In the genomic region with DNA sequence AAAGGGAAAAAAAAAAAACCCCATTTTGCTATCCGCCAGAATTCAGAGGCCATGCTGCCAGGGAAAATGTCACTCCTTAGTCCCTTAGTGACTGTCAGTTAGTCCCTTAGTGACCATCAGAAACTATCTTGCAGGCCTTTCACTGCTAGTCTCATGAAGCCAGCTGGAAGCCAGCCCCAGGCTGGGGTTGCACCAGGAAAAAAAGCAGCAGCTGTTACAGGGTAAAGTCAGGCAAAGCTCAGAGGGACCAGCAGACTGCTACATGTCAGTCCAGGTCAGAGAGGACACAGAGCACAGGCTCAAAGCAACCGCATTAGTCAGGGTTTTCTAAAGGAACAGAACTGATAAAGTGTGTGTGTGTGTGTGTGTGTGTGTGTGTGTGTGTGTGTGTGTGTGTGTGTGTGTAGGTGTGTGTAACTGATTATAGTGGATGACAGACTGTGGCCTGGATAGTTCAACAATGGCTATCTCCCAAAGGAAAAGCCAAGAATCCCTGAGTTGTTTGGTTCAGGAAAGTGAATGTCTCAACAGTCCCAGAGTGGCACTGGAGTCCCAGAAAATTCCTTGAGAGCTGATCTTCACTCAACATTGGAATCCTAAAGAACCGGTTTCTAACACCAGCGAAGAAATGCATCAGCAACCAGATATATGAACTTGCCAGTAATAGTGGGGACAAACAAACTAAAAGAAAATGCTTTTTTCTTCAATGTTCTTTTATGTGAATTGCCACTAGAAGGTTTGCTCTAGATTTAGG, we compare ENCODE assay signal across 10 mouse cellular contexts. TPM values are rescaled to one million over a fixed set of nuclear protein-coding genes. Genes with fewer than 3 reads are reported as not detected.
DNase-seq lines count a peak whose midpoint lies in the region; ATAC-seq and TF ChIP-seq lines count a peak whose summit lies in the region.
"Had no signal": no experiment of that assay in that cellular context is flagged by ENCODE, and none has a peak within 500 bp of the region (broad histone marks: within the 10 kb centered on the region; RNA-seq: fewer than 3 reads in every experiment).

No protein-coding gene starts in this region.

- no peak for TF ChIP-seq CTCF in lung, adult 2 months (IDR thresholded peaks at IDR 0.05; ENCODE audit: insufficient read depth, low read length)

- H3K4me3 ChIP-seq in hindbrain, embryonic 10.5 days, result no peak overlapping the region
- H3K4me3 ChIP-seq in hindbrain, embryonic 12.5 days, result no peak overlapping the region
- no peak overlapping the region for H3K4me3 ChIP-seq in lung, adult 2 months (replicated peaks; ENCODE audit: extremely low read depth, low read depth, low read length)
- no peak overlapping the region for H3K4me3 ChIP-seq in forebrain, embryonic 16.5 days (replicated peaks; ENCODE audit: low read length)

- no peak overlapping the region for H3K9ac ChIP-seq in hindbrain, embryonic 12.5 days
- H3K9ac ChIP-seq in forebrain, embryonic 16.5 days (replicated peaks; ENCODE audit: low read depth, low read length), result no peak overlapping the region

- no peak overlapping the region for H3K4me2 ChIP-seq in hindbrain, embryonic 12.5 days (replicated peaks)
- no peak overlapping the region for H3K4me2 ChIP-seq in forebrain, embryonic 16.5 days (ENCODE audit: low read length)

- H3K9me3 ChIP-seq in hindbrain, embryonic 10.5 days, result 0 out of 2 replicates have a peak, but pooled peaks cover 2% of the 10 kb centered on the region
- H3K9me3 ChIP-seq in hindbrain, embryonic 12.5 days (replicated peaks), result no peaks in the 10 kb centered on the region
- H3K9me3 ChIP-seq in forebrain, embryonic 16.5 days (ENCODE audit: control insufficient read depth, low read length), result no peaks in the 10 kb centered on the region

- H3K27me3 ChIP-seq in hindbrain, embryonic 10.5 days (ENCODE audit: insufficient read depth, poor library complexity, severe bottlenecking), result no peaks in the 10 kb centered on the region
- H3K27me3 ChIP-seq in hindbrain, embryonic 12.5 days, result no peaks in the 10 kb centered on the region
- no peaks in the 10 kb centered on the region for H3K27me3 ChIP-seq in forebrain, embryonic 16.5 days (replicated peaks; ENCODE audit: control insufficient read depth, insufficient read depth, low read length)

- no peaks in the 10 kb centered on the region for H3K4me1 ChIP-seq in hindbrain, embryonic 10.5 days (replicated peaks)
- no peaks in the 10 kb centered on the region for H3K4me1 ChIP-seq in hindbrain, embryonic 12.5 days
- no peaks in the 10 kb centered on the region; the same call in 1 of the 2 replicates for H3K4me1 ChIP-seq in lung, adult 2 months (ENCODE audit: control insufficient read depth, insufficient read depth, low read length)
- H3K4me1 ChIP-seq in forebrain, embryonic 16.5 days (replicated peaks; ENCODE audit: control insufficient read depth, insufficient read depth, low read length), result no peaks in the 10 kb centered on the region

- no peak for ATAC-seq in hindbrain, embryonic 12.5 days (ENCODE audit: low FRiP score)
- no peak for ATAC-seq in forebrain, embryonic 16.5 days
- ATAC-seq: CD4-positive, CD25-positive, alpha-beta regulatory T cell, adult 4 months had no signal

- H3K36me3 ChIP-seq in hindbrain, embryonic 10.5 days, result no peaks in the 10 kb centered on the region
- H3K36me3 ChIP-seq in hindbrain, embryonic 12.5 days, result no peaks in the 10 kb centered on the region
- H3K36me3 ChIP-seq in forebrain, embryonic 16.5 days (ENCODE audit: control insufficient read depth, insufficient read depth), result no peaks in the 10 kb centered on the region

- WGBS in hindbrain, embryonic 10.5 days, result 76% methylated on average over 4 of the region's 4 CpGs
- 79% methylated on average over 4 of the region's 4 CpGs for WGBS in hindbrain, embryonic 12.5 days
- 50% methylated on average over 4 of the region's 4 CpGs for WGBS in lung, adult 2 months
- 78% methylated on average over 4 of the region's 4 CpGs for WGBS in forebrain, embryonic 16.5 days

- DNase-seq in hindbrain, embryonic 10.5 days (ENCODE audit: low spot score), result peak; percentile 5
- peak; percentile 80 for DNase-seq in adrenal gland, postnatal 10 days
- DNase-seq in heart, adult 18-20 months, result peak; percentile 86 to 92
- peak; percentile 22 for DNase-seq in lung, adult 2 months
- no peak for DNase-seq in frontal cortex, postnatal 10 days (ENCODE audit: low spot score in 2 of 2)
- DNase-seq in cerebellum, postnatal 36 days, result no peak
- DNase-seq: thymus, adult 18-20 months had no signal

- TF ChIP-seq POLR2A in lung, adult 2 months (IDR thresholded peaks at IDR 0.05; ENCODE audit: borderline replicate concordance, extremely low read depth, low read depth, low read length), result no peak

- no peak overlapping the region for H3K27ac ChIP-seq in hindbrain, embryonic 10.5 days
- no peak overlapping the region for H3K27ac ChIP-seq in hindbrain, embryonic 12.5 days
- H3K27ac ChIP-seq in forebrain, embryonic 16.5 days (ENCODE audit: low read length), result no peak overlapping the region

RNA-seq across cellular contexts. Expression of a gene that starts 49.7 kb away (rescaled TPM):
- polyA plus RNA-seq in hindbrain, embryonic 10.5 days (2016; fragmentation: Nextera tagmentation; extraction: Ambion mirVana), result 8.8 and 8.9 TPM in 2 replicates
- 6.8 and 7.3 TPM in 2 replicates for polyA plus RNA-seq in hindbrain, embryonic 12.5 days (2016; fragmentation: Nextera tagmentation; extraction: Ambion mirVana)
- 1 to 10 TPM; 6.7 to 7.7 TPM for total RNA-seq in adrenal gland, postnatal 10 days (2021)
- total RNA-seq in heart, adult 18-20 months (2021), result 1 to 10 TPM; 5.2 to 6.4 TPM
- 3.7 and 7.2 TPM in 2 replicates for polyA plus RNA-seq in lung, adult 2 months (2012; rRNA removed)
- 3.8 and 4.4 TPM in 2 replicates for polyA plus RNA-seq in forebrain, embryonic 16.5 days (2015; fragmentation: Nextera tagmentation; extraction: Ambion mirVana)

Comparison
In these comparisons a context has a peak if more than half of its experiments do, and no peak if none do; other contexts are left out.
1. DNase-seq: peak in hindbrain, embryonic 10.5 days (single experiment), adrenal gland, postnatal 10 days (single experiment), heart, adult 18-20 months (2 of 2) and lung, adult 2 months (single experiment); none in frontal cortex, postnatal 10 days (0 of 2) and cerebellum, postnatal 36 days (0 of 2).